Mouse (Mus musculus) cerebellum, adult 2 months (tissue): ENCODE data around the gene Syt3. TPM values are rescaled to one million over a fixed set of nuclear protein-coding genes. Genes with fewer than 3 reads are reported as not detected.

Experiments
- DNase-seq, 2 experiments: peaks; one replicate each; pipeline ENCODE4 v3.0.0; 2021
- H3K27ac ChIP-seq: fragments of 200-500 bp; 2 replicates; pipeline ENCODE4 v1.5.1; 2012; ENCODE audit warnings: low read length, control low read depth, inconsistent platforms; ENCODE audit not compliant: insufficient read depth
- H3K27me3 ChIP-seq: fragments of 200-500 bp; 2 replicates; pipeline ENCODE4 v1.6.1; 2012; ENCODE audit warnings: inconsistent platforms, mild to moderate bottlenecking, low read length, moderate library complexity; ENCODE audit not compliant: control insufficient read depth, insufficient read depth
- H3K4me1 ChIP-seq: fragments of 200-500 bp; 2 replicates; pipeline ENCODE4 v1.6.1; 2011; ENCODE audit warnings: low read length; ENCODE audit not compliant: control insufficient read depth, insufficient read depth
- H3K4me3 ChIP-seq: fragments of 200-500 bp; replicated peaks from 2 replicates; pipeline ENCODE3; 2011; ENCODE audit warnings: mild to moderate bottlenecking, low read depth, low read length, control low read depth; ENCODE audit not compliant: insufficient read depth
- CTCF ChIP-seq: fragments of 200-500 bp; IDR thresholded peaks from 2 replicates; pipeline ENCODE4 v1.5.1; 2011; ENCODE audit warnings: low read depth, mild to moderate bottlenecking, control low read depth, low read length, moderate library complexity, borderline replicate concordance; ENCODE audit not compliant: insufficient read depth
- POLR2A ChIP-seq: fragments of 200-500 bp; IDR thresholded peaks from 2 replicates; pipeline ENCODE4 v1.6.1; 2011; ENCODE audit warnings: low read length, control low read depth, borderline replicate concordance; ENCODE audit not compliant: insufficient read depth
- WGBS: fragments of 180-500 bp; shearing (Covaris S2); methylation state at CpG from one replicate; pipeline ENCODE4 v1.1.7; 2018; 5-methylcytosine and 5-hydroxymethylcytosine counted together
- polyA plus RNA-seq: library from polyadenylated mRNA; depleted of rRNA; stranded (reverse); fragments of >200 nt; gene quantifications from 2 replicates; pipeline ENCODE4 v1.2.3, GENCODE M21; 2012; rRNA removed

Gene Syt3
- polyA plus RNA-seq: 125 and 130 TPM in 2 replicates

GRCm38 (mm10) chr7:44383980-44384715 lies at the start of gene Syt3:
Gene Syt3 (plus strand): TSS chr7:44384102.
- WGBS: 2% methylated on average over 31 of the region's 33 CpGs
- H3K27me3 ChIP-seq: no peaks in the 10 kb centered on the region
- peaks cover 8% of the 10 kb centered on the region for H3K4me1 ChIP-seq
- DNase-seq: peak; percentile 89
- TF ChIP-seq CTCF (no peak), POLR2A (peak; percentile 36; the same call in 1 of the 2 replicates)
- peak within 1 kb of the TSS; percentile 98 for H3K4me3 ChIP-seq
- peak within 1 kb of the TSS; percentile 90 for H3K27ac ChIP-seq

- no peak for DNase-seq
- Histone ChIP-seq H3K27ac (no peak overlapping the region), H3K4me3 (no peak overlapping the region), H3K4me1 (peaks cover 16% of the 10 kb centered on the region), H3K27me3 (no peaks in the 10 kb centered on the region)
- TF ChIP-seq CTCF (no peak), POLR2A (no peak)
- 83% methylated on average over 14 of the region's 14 CpGs for WGBS
These were observed 49.8 kb upstream of the Syt3 start for GRCm38 (mm10) chr7:44334139-44334538.

- DNase-seq: peak; percentile 80
- WGBS: 5% methylated on average over 35 of the region's 40 CpGs
- Histone ChIP-seq H3K4me1 (peaks cover 19% of the 10 kb centered on the region), H3K27me3 (no peaks in the 10 kb centered on the region), H3K27ac (peak overlapping the region; percentile 83), H3K4me3 (peak overlapping the region; percentile 90)
- peak; percentile 95 for TF ChIP-seq POLR2A
- no peak for TF ChIP-seq CTCF
These were observed 48.6 kb upstream of the Syt3 start for GRCm38 (mm10) chr7:44335031-44335878.

- Histone ChIP-seq H3K4me3 (peak overlapping the region; percentile 90), H3K27me3 (no peaks in the 10 kb centered on the region), H3K4me1 (peaks cover 19% of the 10 kb centered on the region), H3K27ac (peak overlapping the region; percentile 80)
- peak; percentile 72 to 77 for DNase-seq
- peak; percentile 53; the same call in 1 of the 2 replicates for TF ChIP-seq POLR2A
- no peak for TF ChIP-seq CTCF
- 2% methylated on average over 50 of the region's 54 CpGs for WGBS
These were observed 47.6 kb upstream of the Syt3 start for GRCm38 (mm10) chr7:44336046-44337021.

- 2% methylated on average over 32 of the region's 32 CpGs for WGBS
- H3K4me1 ChIP-seq: peaks cover 24% of the 10 kb centered on the region
- peak overlapping the region; percentile 90 for H3K4me3 ChIP-seq
- peak overlapping the region; percentile 62 for H3K27ac ChIP-seq
- H3K27me3 ChIP-seq: no peaks in the 10 kb centered on the region
- DNase-seq: peak; percentile 52 to 64
- no peak for TF ChIP-seq CTCF
- no peak for TF ChIP-seq POLR2A
These were observed 46.6 kb upstream of the Syt3 start for GRCm38 (mm10) chr7:44337121-44337849.

GRCm38 (mm10) chr7:44340226-44340625 lies 43.7 kb upstream of the Syt3 start:
- TF ChIP-seq POLR2A: no peak
- no peak for TF ChIP-seq CTCF
- no peak for DNase-seq
- 77% methylated on average over 6 of the region's 6 CpGs for WGBS
- H3K27me3 ChIP-seq: no peaks in the 10 kb centered on the region
- H3K27ac ChIP-seq: no peak overlapping the region
- H3K4me1 ChIP-seq: peaks cover 19% of the 10 kb centered on the region
- no peak overlapping the region for H3K4me3 ChIP-seq

GRCm38 (mm10) chr7:44341119-44341518 lies 42.8 kb upstream of the Syt3 start:
- H3K27me3 ChIP-seq: no peaks in the 10 kb centered on the region
- H3K4me1 ChIP-seq: peaks cover 18% of the 10 kb centered on the region
- DNase-seq: no peak
- TF ChIP-seq CTCF: no peak
- no peak for TF ChIP-seq POLR2A
- 83% methylated on average over 10 of the region's 10 CpGs for WGBS
- no peak overlapping the region for H3K4me3 ChIP-seq
- H3K27ac ChIP-seq: no peak overlapping the region
